ENCODE assay signal across 26 mouse cellular contexts in genomic region chr9:116462232-116462631, GRCm38 (mm10).
"Had no signal": no experiment of that assay in that cellular context is flagged by ENCODE, and none has a peak within 500 bp of the region (broad histone marks: within the 10 kb centered on the region; RNA-seq: fewer than 3 reads in every experiment).

No protein-coding gene starts in this region.

- H3K9ac ChIP-seq: embryonic facial prominence, embryonic 12.5 days; embryonic facial prominence, embryonic 13.5 days; embryonic facial prominence, embryonic 15.5 days; forebrain, embryonic 12.5 days; forebrain, embryonic 13.5 days; forebrain, embryonic 15.5 days; forebrain, postnatal 0 days had no signal

- H3K36me3 ChIP-seq: embryonic facial prominence, embryonic 10.5 days; embryonic facial prominence, embryonic 12.5 days; embryonic facial prominence, embryonic 13.5 days; embryonic facial prominence, embryonic 15.5 days; forebrain, embryonic 10.5 days; forebrain, embryonic 12.5 days; forebrain, embryonic 15.5 days; heart, embryonic 10.5 days had no signal

- H3K9me3 ChIP-seq: embryonic facial prominence, embryonic 10.5 days; embryonic facial prominence, embryonic 12.5 days; embryonic facial prominence, embryonic 13.5 days; embryonic facial prominence, embryonic 15.5 days; forebrain, embryonic 10.5 days; forebrain, embryonic 12.5 days; forebrain, embryonic 13.5 days; forebrain, embryonic 15.5 days; heart, embryonic 10.5 days had no signal

- H3K27ac ChIP-seq: embryonic facial prominence, embryonic 10.5 days; embryonic facial prominence, embryonic 12.5 days; embryonic facial prominence, embryonic 13.5 days; embryonic facial prominence, embryonic 15.5 days; forebrain, embryonic 10.5 days; forebrain, embryonic 12.5 days; forebrain, embryonic 13.5 days; forebrain, embryonic 15.5 days; gastrocnemius, adult 2 months; heart, adult 2 months; heart, embryonic 10.5 days had no signal

- H3K4me3 ChIP-seq: embryonic facial prominence, embryonic 10.5 days; embryonic facial prominence, embryonic 12.5 days; embryonic facial prominence, embryonic 13.5 days; embryonic facial prominence, embryonic 15.5 days; erythroblast, embryonic 14.5 days; forebrain, embryonic 10.5 days; forebrain, embryonic 12.5 days; forebrain, embryonic 13.5 days; forebrain, embryonic 15.5 days; gastrocnemius, adult 2 months; heart, adult 2 months; heart, embryonic 10.5 days had no signal

- ATAC-seq: forebrain, embryonic 13.5 days; forebrain, embryonic 14.5 days; forebrain, embryonic 15.5 days; forebrain, embryonic 16.5 days; forebrain, postnatal 0 days had no signal

- DNase-seq: cerebellum, postnatal 10 days; cerebellum, postnatal 14 days; cerebellum, postnatal 25 days; cerebellum, postnatal 36 days; embryo, embryonic 11 days; forebrain, postnatal 0 days; gastrocnemius, adult 2 months; gastrocnemius, postnatal 10 days; gastrocnemius, postnatal 14 days; gastrocnemius, postnatal 25 days; gastrocnemius, postnatal 36 days; heart, adult 11 months; heart, adult 18-20 months; heart, adult 2 months had no signal

- H3K4me1 ChIP-seq: embryonic facial prominence, embryonic 12.5 days; embryonic facial prominence, embryonic 15.5 days had no signal
